Mouse (Mus musculus) E14TG2a.4 (cell line): Measurements from ENCODE around the gene Crtc3.

Experiments
- H3K27me3 ChIP-seq: 2 replicates; pipeline ENCODE4 v1.6.1; 2014; ENCODE audit warnings: low read length, control low read depth; ENCODE audit not compliant: insufficient read depth
- H3K36me3 ChIP-seq: 2 replicates; pipeline ENCODE4 v1.6.1; 2014; ENCODE audit warnings: low read length, control low read depth; ENCODE audit not compliant: insufficient read depth
- H3K4me1 ChIP-seq: replicated peaks from 2 replicates; pipeline ENCODE4 v1.6.1; 2014; ENCODE audit warnings: low read depth, low read length, control low read depth
- H3K4me3 ChIP-seq: replicated peaks from 2 replicates; pipeline ENCODE4 v1.5.1; 2014; ENCODE audit warnings: mild to moderate bottlenecking, low read length
- H3K9me3 ChIP-seq: 2 replicates; pipeline ENCODE4 v1.6.1; 2014; ENCODE audit warnings: low read length, control low read depth
- CTCF ChIP-seq: conservative IDR thresholded peaks from 2 replicates; pipeline ENCODE4 v1.5.1; 2014; ENCODE audit warnings: low read length
- NANOG ChIP-seq: IDR thresholded peaks from 2 replicates; pipeline ENCODE4 v1.6.1; 2014; ENCODE audit warnings: borderline replicate concordance, low read length, mixed read lengths
- POU5F1 ChIP-seq: IDR thresholded peaks from 2 replicates; pipeline ENCODE4 v1.6.1; 2014; ENCODE audit warnings: low read length, borderline replicate concordance

Gene Crtc3

DNA sequence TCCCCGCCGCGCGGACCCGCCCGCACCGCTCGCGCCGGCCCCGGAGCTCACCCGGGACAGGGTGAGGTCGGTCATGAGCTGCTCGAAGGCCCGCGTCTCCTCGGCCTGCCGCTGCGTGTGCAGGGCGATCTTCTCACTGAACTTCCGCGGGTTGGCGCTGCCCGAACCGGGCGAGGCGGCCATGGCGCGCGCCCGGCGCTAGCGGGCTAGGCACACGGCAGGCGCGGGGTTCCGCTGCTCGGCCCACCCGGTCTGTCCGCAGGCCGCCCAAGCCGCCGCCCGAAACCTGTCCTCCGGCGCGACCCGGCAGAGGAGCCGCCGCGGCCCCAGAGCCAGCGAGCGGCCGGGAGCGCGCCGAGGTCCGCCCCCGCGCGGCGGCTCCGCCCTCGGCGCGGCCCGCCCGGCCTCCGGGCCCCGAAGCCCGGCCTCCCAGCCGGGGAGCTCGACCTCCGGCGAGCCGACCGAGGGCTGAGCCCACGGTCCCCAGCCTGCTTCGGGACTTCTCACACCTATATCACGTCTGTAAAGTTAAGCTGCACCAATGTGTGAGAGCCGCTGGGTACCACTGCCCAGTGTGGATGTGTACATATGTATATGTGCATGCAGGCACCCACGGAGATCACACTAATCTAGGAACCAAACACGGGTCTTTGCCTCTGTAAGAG, at the start of gene Crtc3:
Crtc3 (minus strand) TSS at position 322 of the 665 bp plus-strand sequence.
- Histone ChIP-seq H3K36me3 (no peaks in the 10 kb centered on the region), H3K9me3 (no peaks in the 10 kb centered on the region), H3K27me3 (peaks cover 58% of the 10 kb centered on the region), H3K4me1 (peaks cover 12% of the 10 kb centered on the region), H3K4me3 (peak within 1 kb of the TSS; percentile 84)
- no peak for TF ChIP-seq NANOG
- no peak for TF ChIP-seq CTCF
- TF ChIP-seq POU5F1, result no peak

DNA sequence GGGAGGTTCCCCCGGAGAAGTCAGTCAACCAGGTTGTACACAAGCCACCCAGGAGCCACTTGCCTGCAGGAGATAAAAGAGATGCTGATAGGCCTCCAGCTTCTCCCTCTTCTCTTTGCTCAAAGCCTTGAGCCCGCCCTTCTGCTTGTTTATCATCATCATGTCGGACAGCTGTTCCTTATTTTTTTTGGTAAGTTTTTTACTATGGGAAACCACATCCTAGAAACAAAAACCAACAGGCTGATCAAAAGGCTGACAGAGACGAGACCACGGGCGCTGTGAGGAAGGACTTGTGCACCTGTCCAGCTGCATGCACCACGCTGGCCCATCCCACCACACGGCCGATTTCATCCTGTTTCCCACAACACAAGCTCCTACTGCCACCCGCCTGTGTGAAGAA, 47.5 kb upstream of the Crtc3 start:
- Histone ChIP-seq H3K4me3 (no peak overlapping the region), H3K27me3 (no peaks in the 10 kb centered on the region), H3K4me1 (peaks cover 25% of the 10 kb centered on the region), H3K9me3 (no peaks in the 10 kb centered on the region), H3K36me3 (peaks cover 90% of the 10 kb centered on the region)
- TF ChIP-seq POU5F1, result no peak
- no peak for TF ChIP-seq NANOG
- TF ChIP-seq CTCF, result no peak

DNA sequence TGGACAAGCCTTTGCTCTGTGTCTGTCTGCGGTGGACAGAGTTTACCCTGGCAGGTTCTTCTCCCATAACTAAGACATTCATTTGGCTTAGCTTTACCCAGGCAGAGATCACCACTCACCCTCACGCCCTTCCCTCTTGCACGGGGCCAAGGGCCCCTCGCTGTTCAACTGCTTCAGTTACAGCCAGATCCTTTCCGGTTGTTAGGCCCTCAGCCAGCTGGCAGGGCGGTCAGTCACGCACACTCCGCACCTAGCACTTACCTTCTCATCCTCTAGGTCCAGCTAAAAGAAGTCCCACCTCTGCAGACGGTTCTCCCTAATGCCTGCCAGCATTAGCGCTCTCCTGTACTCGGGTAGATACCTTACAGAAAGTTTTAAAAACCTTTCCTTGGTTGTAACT, 44.3 kb upstream of the Crtc3 start:
- TF ChIP-seq CTCF, result no peak
- H3K4me3 ChIP-seq, result no peak overlapping the region
- H3K27me3 ChIP-seq, result no peaks in the 10 kb centered on the region
- H3K4me1 ChIP-seq, result peaks cover 20% of the 10 kb centered on the region
- no peaks in the 10 kb centered on the region for H3K9me3 ChIP-seq
- H3K36me3 ChIP-seq, result peaks cover 92% of the 10 kb centered on the region

DNA sequence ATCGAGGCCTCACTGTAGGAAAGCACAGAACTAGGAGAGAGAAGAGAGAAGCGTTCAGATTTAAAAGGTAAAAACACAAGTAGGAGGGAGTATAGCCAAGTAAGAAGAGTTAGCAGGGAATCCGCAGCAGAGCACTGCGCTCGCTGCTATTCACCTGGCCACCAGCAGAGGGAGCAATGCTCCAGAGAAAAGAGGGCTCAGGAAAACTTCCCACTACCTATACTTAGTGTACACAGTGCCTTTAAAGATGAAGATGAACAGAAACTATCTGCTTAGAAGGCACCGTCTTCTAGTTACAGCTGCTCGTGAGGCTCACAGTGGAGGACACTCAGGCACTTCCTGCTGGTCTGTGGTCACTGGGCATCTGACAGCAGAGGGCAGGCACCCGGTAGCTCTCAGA, 41.0 kb upstream of the Crtc3 start:
- Histone ChIP-seq H3K4me3 (no peak overlapping the region), H3K36me3 (peaks cover 94% of the 10 kb centered on the region), H3K27me3 (no peaks in the 10 kb centered on the region), H3K4me1 (peaks cover 9% of the 10 kb centered on the region; the same call in 1 of the 2 replicates), H3K9me3 (no peaks in the 10 kb centered on the region)
- peak; percentile 97 for TF ChIP-seq CTCF
- TF ChIP-seq POU5F1, result no peak
- no peak for TF ChIP-seq NANOG

DNA sequence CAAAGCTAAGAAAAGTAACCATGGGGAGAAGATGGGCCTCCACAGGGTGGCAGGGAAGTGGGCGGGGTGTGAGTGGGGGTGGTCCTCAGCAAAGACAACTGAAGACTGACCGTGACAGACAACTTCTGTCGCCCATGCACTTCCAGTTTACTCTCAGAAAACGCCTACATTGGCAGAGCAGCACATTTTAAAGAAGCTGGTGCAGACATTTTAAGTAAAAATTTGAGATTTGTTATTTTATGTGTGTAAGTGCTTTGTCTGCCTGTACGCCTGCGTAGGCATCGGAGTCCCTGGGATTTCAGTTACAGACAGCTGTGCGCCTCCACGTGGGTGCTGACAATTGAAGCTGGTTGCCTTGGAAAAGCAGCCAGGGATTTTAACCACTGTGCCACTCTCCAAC, 32.4 kb upstream of the Crtc3 start:
- Histone ChIP-seq H3K36me3 (peaks cover 96% of the 10 kb centered on the region), H3K27me3 (no peaks in the 10 kb centered on the region), H3K4me1 (peaks cover 28% of the 10 kb centered on the region), H3K4me3 (no peak overlapping the region), H3K9me3 (no peaks in the 10 kb centered on the region)
- no peak for TF ChIP-seq NANOG
- no peak for TF ChIP-seq POU5F1
- TF ChIP-seq CTCF, result no peak

DNA sequence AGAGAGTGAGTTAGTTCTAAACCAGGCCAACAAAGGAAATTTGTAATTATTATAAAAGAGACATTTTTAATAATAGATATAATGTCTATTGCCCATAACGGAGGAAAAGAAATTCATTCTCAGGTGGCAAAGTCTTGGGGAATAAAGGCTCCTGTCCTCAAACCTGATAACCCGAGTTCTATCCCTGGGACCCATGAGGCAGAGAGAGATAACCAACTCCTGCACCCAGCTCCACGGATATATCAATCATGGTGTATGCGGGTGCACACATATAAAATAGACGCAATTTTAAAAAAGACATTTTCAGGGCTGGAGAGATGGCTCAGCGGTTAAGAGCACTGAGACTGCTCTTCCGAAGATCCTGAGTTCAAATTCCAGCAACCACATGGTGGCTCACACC, 30.9 kb upstream of the Crtc3 start:
- H3K27me3 ChIP-seq, result no peaks in the 10 kb centered on the region
- TF ChIP-seq CTCF (no peak), POU5F1 (no peak), NANOG (no peak)
- peaks cover 96% of the 10 kb centered on the region for H3K36me3 ChIP-seq
- peaks cover 35% of the 10 kb centered on the region for H3K4me1 ChIP-seq
- H3K4me3 ChIP-seq, result no peak overlapping the region
- no peaks in the 10 kb centered on the region for H3K9me3 ChIP-seq

DNA sequence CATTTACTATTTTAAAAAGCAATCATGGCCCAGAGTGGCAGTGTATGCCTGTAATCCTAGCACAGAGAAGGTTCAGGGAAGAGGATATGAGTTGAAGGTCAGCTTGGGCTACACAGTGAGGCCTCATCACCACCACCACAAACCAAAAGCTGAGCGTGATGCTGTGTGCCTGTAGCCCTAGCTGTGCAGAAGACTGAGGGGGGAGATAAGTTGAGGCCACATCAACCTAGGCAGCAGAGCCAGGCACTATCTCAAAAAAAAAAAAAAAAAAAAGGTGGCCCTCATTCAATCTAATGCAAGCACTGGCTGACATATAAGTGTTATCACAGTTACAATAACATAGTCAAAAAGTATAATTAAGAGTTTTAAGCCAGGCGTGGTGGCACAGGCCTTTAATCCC, 30.4 kb upstream of the Crtc3 start:
- no peaks in the 10 kb centered on the region for H3K9me3 ChIP-seq
- TF ChIP-seq POU5F1 (no peak), CTCF (no peak), NANOG (no peak)

DNA sequence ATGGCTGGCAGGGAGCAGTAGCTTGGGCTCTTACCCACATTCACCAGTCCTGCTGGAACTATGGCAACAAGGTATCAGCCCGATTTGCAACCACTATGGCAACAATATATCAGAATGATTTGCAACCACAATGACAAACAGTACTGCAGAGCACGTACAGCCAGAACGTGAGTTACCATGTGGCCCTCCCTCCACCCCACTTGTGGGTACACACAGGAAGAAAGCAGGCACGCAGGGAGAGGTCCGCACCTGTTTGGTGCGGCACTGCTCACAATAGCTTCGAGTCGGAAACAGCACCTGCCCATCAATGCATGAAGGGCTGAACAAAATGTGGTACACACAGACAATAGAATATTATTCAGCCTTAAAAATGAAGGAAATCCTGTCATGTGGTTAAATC, 29.8 kb upstream of the Crtc3 start:
- H3K27me3 ChIP-seq, result no peaks in the 10 kb centered on the region
- H3K4me3 ChIP-seq, result no peak overlapping the region
- peaks cover 33% of the 10 kb centered on the region for H3K4me1 ChIP-seq
- H3K9me3 ChIP-seq, result no peaks in the 10 kb centered on the region
- no peak for TF ChIP-seq NANOG
- no peak for TF ChIP-seq POU5F1
- no peak for TF ChIP-seq CTCF
- peaks cover 94% of the 10 kb centered on the region for H3K36me3 ChIP-seq

More for the DNA sequence above, 30.4 kb upstream of the Crtc3 start:
- Histone ChIP-seq H3K36me3 (peaks cover 94% of the 10 kb centered on the region), H3K27me3 (no peaks in the 10 kb centered on the region), H3K4me3 (no peak overlapping the region), H3K4me1 (peaks cover 33% of the 10 kb centered on the region)

DNA sequence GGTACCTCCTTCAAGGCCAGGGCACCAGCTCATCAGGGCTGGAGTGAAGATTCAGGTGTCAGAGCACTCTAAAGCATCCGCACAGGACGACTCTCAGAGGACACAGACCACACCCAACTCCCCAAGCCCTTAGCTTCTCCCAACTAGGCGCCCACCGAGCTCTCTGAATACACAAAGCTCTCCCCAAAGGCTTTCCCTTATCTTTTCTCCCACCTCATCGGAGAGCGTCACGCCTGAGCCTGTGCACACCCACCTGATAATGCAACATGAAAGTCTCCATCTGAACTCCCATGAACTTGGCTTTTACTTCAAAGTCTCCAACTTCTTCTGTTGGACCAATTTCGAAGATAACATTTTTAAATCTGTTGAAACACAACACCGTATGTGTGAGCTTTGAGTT, 28.1 kb upstream of the Crtc3 start:
- Histone ChIP-seq H3K4me1 (peaks cover 33% of the 10 kb centered on the region), H3K36me3 (peaks cover 94% of the 10 kb centered on the region), H3K27me3 (no peaks in the 10 kb centered on the region), H3K9me3 (no peaks in the 10 kb centered on the region), H3K4me3 (no peak overlapping the region)
- TF ChIP-seq CTCF (no peak), POU5F1 (no peak), NANOG (no peak)
